Mouse (Mus musculus): ENCODE data around the gene Zhx3. TPM values are rescaled to one million over a fixed set of nuclear protein-coding genes. Genes with fewer than 3 reads are reported as not detected.

Gene Zhx3
- polyA plus RNA-seq, 2 experiments = 0.73 to 1.6 TPM

- Histone ChIP-seq H3K27me3 (ENCODE audit: control insufficient read depth, insufficient read depth, low read length) (no peaks in the 10 kb centered on the region), H3K4me1 (replicated peaks; ENCODE audit: control insufficient read depth in 2 of 2, insufficient read depth in 2 of 2, low read length in 1 of 2) (no peaks in the 10 kb centered on the region), H3K9ac (replicated peaks) (no peak overlapping the region), H3K4me3 (ENCODE audit: insufficient read depth in 1 of 2, low read depth in 2 of 2, low read length in 2 of 2) (no peak overlapping the region), H3K9me3 (ENCODE audit: control insufficient read depth, low read length) (no peaks in the 10 kb centered on the region), H3K27ac (no peak overlapping the region), H3K36me3 (replicated peaks; ENCODE audit: control insufficient read depth, insufficient read depth, low read depth) (no peaks in the 10 kb centered on the region), H3K4me2 (ENCODE audit: low read depth) (no peak overlapping the region)
- ATAC-seq (ENCODE audit: insufficient read depth) (no peak), DNase-seq (ENCODE audit: low read depth in 3 of 3, low spot score in 3 of 3) (no peak)
- WGBS (ENCODE audit: insufficient replicate concordance) = 71% methylated on average over 9 of the region's 9 CpGs
- TF ChIP-seq CTCF (IDR thresholded peaks at IDR 0.05; ENCODE audit: low read depth) (peak; percentile 76), EP300 (IDR thresholded peaks at IDR 0.05; ENCODE audit: low read depth) (no peak)
These were observed 112.2 kb downstream of the Zhx3 start for GRCm38 (mm10) chr2:160760433-160761184.

GRCm38 (mm10) chr2:160756583-160757203 is 116.1 kb downstream of the Zhx3 start:
- Histone ChIP-seq H3K9ac (replicated peaks) (no peak overlapping the region), H3K27ac (no peak overlapping the region), H3K36me3 (replicated peaks; ENCODE audit: control insufficient read depth, insufficient read depth, low read depth) (no peaks in the 10 kb centered on the region), H3K27me3 (ENCODE audit: control insufficient read depth, insufficient read depth, low read length) (no peaks in the 10 kb centered on the region), H3K4me3 (ENCODE audit: insufficient read depth in 1 of 2, low read depth in 2 of 2, low read length in 2 of 2) (no peak overlapping the region), H3K4me1 (replicated peaks; ENCODE audit: control insufficient read depth in 2 of 2, insufficient read depth in 2 of 2, low read length in 1 of 2) (no peaks in the 10 kb centered on the region), H3K9me3 (ENCODE audit: control insufficient read depth, low read length) (no peaks in the 10 kb centered on the region), H3K4me2 (ENCODE audit: low read depth) (no peak overlapping the region)
- DNase-seq (ENCODE audit: low read depth in 3 of 3, low spot score in 3 of 3) (no peak), ATAC-seq (ENCODE audit: insufficient read depth) (no peak)
- 56% methylated on average over 6 of the region's 6 CpGs for WGBS (ENCODE audit: insufficient replicate concordance)
- no peak for TF ChIP-seq CTCF (IDR thresholded peaks at IDR 0.05; ENCODE audit: low read depth)
- TF ChIP-seq EP300 (IDR thresholded peaks at IDR 0.05; ENCODE audit: low read depth) = no peak

- no peak for TF ChIP-seq EP300 (IDR thresholded peaks at IDR 0.05; ENCODE audit: low read depth)
- TF ChIP-seq CTCF (IDR thresholded peaks at IDR 0.05; ENCODE audit: low read depth) = no peak
- Histone ChIP-seq H3K27ac (no peak overlapping the region), H3K4me1 (replicated peaks; ENCODE audit: control insufficient read depth in 2 of 2, insufficient read depth in 2 of 2, low read length in 1 of 2) (peaks cover 0 to 5% of the 10 kb centered on the region in 2 experiments; a peak in 2 of 4 replicates), H3K4me3 (ENCODE audit: insufficient read depth in 1 of 2, low read depth in 2 of 2, low read length in 2 of 2) (no peak overlapping the region), H3K9ac (replicated peaks) (no peak overlapping the region), H3K27me3 (ENCODE audit: control insufficient read depth, insufficient read depth, low read length) (no peaks in the 10 kb centered on the region), H3K36me3 (replicated peaks; ENCODE audit: control insufficient read depth, insufficient read depth, low read depth) (no peaks in the 10 kb centered on the region), H3K4me2 (ENCODE audit: low read depth) (no peak overlapping the region), H3K9me3 (ENCODE audit: control insufficient read depth, low read length) (no peaks in the 10 kb centered on the region)
- DNase-seq (ENCODE audit: low read depth in 3 of 3, low spot score in 3 of 3) = no peak
- WGBS (ENCODE audit: insufficient replicate concordance) = 70% methylated on average over 10 of the region's 10 CpGs
- no peak for ATAC-seq (ENCODE audit: insufficient read depth)
These were observed 125.7 kb downstream of the Zhx3 start for GRCm38 (mm10) chr2:160747075-160747474.

DNA sequence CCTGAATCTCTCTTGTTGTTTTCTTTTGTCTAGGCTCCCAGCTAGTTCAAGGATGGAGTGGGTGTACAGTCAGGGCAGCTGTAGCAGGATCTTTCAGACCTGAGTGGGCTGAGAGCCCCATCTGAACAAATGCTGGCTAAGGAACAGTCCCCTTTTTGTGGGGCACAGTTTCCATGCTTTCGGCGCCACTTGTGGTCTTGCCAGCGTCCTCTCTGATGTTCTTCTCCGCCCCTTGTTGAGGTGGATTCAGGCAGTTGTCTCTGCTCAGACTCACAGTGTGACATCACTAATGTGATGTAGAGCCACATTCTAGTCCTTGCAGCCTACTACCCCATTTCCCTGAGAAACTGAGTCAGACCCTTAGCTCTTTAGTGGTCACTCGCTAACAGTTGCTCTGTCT is 126.2 kb downstream of the Zhx3 start:
- Histone ChIP-seq H3K27ac (no peak overlapping the region), H3K4me3 (ENCODE audit: insufficient read depth in 1 of 2, low read depth in 2 of 2, low read length in 2 of 2) (no peak overlapping the region), H3K36me3 (replicated peaks; ENCODE audit: control insufficient read depth, insufficient read depth, low read depth) (no peaks in the 10 kb centered on the region), H3K9me3 (ENCODE audit: control insufficient read depth, low read length) (no peaks in the 10 kb centered on the region), H3K9ac (replicated peaks) (no peak overlapping the region), H3K27me3 (ENCODE audit: control insufficient read depth, insufficient read depth, low read length) (no peaks in the 10 kb centered on the region), H3K4me2 (ENCODE audit: low read depth) (no peak overlapping the region), H3K4me1 (replicated peaks; ENCODE audit: control insufficient read depth in 2 of 2, insufficient read depth in 2 of 2, low read length in 1 of 2) (peaks cover 0 to 8% of the 10 kb centered on the region in 2 experiments; a peak in 2 of 4 replicates)
- ATAC-seq (ENCODE audit: insufficient read depth) (no peak), DNase-seq (ENCODE audit: low read depth in 3 of 3, low spot score in 3 of 3) (no peak)
- TF ChIP-seq CTCF (IDR thresholded peaks at IDR 0.05; ENCODE audit: low read depth) = no peak
- no peak for TF ChIP-seq EP300 (IDR thresholded peaks at IDR 0.05; ENCODE audit: low read depth)
- 66% methylated on average over 5 of the region's 5 CpGs for WGBS (ENCODE audit: insufficient replicate concordance)

DNA sequence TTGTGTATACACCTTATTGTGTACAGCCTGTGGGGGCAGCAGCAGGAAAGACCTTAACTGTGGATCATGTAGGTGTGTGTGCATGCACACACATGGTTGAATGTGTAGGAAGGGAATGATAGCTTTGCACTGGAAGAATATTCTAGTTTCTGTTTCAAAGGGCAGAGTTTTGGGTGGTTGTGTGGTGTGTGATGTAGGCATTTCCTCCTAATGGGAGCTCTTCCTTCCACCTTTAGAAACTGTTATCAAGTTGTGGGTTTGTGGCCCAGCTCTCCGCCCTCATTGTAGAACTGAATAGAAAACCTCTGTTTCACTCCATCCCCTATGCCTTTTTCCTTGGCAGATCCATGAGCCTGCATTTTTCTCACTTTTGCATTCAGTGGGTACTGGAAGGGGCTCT is 127.3 kb downstream of the Zhx3 start:
- H3K4me3 ChIP-seq (ENCODE audit: insufficient read depth in 1 of 2, low read depth in 2 of 2, low read length in 2 of 2) = no peak overlapping the region
- no peak overlapping the region for H3K4me2 ChIP-seq (ENCODE audit: low read depth)
- H3K4me1 ChIP-seq (replicated peaks; ENCODE audit: control insufficient read depth in 2 of 2, insufficient read depth in 2 of 2, low read length in 1 of 2) = peaks cover 0 to 11% of the 10 kb centered on the region in 2 experiments; a peak in 2 of 4 replicates
- H3K27ac ChIP-seq = no peak overlapping the region
- no peaks in the 10 kb centered on the region for H3K27me3 ChIP-seq (ENCODE audit: control insufficient read depth, insufficient read depth, low read length)
- H3K9me3 ChIP-seq (ENCODE audit: control insufficient read depth, low read length) = no peaks in the 10 kb centered on the region
- no peak for TF ChIP-seq EP300 (IDR thresholded peaks at IDR 0.05; ENCODE audit: low read depth)
- no peak for TF ChIP-seq CTCF (IDR thresholded peaks at IDR 0.05; ENCODE audit: low read depth)
- H3K36me3 ChIP-seq (replicated peaks; ENCODE audit: control insufficient read depth, insufficient read depth, low read depth) = no peaks in the 10 kb centered on the region
- ATAC-seq (ENCODE audit: insufficient read depth) (no peak), DNase-seq (ENCODE audit: low read depth in 3 of 3, low spot score in 3 of 3) (no peak)
- 27% methylated on average over 1 of the region's 1 CpGs for WGBS (ENCODE audit: insufficient replicate concordance)
- no peak overlapping the region for H3K9ac ChIP-seq (replicated peaks)
